Mouse (Mus musculus): ENCODE data around the gene Fli1. TPM values are rescaled to one million over a fixed set of nuclear protein-coding genes. Genes with fewer than 3 reads are reported as not detected.

Fli1 gene
- polyA plus RNA-seq, 1 experiment from 2014 or later = 3.6 TPM

DNA sequence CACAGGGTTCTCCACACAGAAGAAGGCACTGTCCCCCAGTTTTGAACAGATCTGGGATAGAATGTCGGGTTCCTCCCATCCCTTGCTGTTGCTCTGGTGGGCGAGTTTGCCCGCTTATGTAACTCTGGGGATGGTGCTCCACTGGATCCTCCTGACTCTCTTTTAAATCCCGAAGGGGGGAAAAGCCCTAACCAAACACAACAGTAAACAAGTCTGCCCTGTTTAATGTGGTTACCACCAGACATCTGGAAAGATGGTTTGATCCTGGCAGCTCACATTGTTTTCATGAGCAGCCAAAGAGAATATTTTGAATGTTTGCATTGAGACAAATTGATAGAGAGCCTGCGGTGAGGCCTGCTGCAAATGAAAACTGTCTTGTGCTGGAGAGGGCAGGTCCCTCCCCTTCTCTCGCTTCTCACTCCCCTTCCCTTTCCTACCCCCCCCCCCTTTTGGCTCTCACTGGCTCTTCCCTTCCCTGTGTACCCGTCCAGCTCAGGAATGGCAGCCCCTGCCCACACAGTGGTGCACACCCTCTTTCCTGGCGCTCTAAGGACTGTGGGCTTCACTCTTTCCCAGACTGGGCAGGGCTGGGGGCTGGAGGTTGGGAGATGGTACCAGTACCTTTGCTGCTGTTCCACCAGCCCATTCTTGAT is 1.4 kb upstream of the Fli1 start:
- Histone ChIP-seq H3K9me3 (ENCODE audit: control insufficient read depth, low read length) (no peaks in the 10 kb centered on the region), H3K9ac (replicated peaks; ENCODE audit: low read depth, low read length) (no peak overlapping the region), H3K27ac (ENCODE audit: low read depth, low read length) (no peak overlapping the region), H3K27me3 (ENCODE audit: control insufficient read depth, insufficient read depth, low read length) (peaks cover 56% of the 10 kb centered on the region), H3K4me1 (ENCODE audit: control insufficient read depth, insufficient read depth, low read length) (peaks cover 29% of the 10 kb centered on the region; the same call in 1 of the 2 replicates), H3K4me2 (ENCODE audit: low read depth, low read length) (no peak overlapping the region), H3K36me3 (ENCODE audit: control insufficient read depth, insufficient read depth, low read length) (no peaks in the 10 kb centered on the region), H3K4me3 (ENCODE audit: low read depth, low read length) (no peak overlapping the region)
- WGBS = 7% methylated on average over 7 of the region's 8 CpGs
- no peak for ATAC-seq (ENCODE audit: low read depth)

DNA sequence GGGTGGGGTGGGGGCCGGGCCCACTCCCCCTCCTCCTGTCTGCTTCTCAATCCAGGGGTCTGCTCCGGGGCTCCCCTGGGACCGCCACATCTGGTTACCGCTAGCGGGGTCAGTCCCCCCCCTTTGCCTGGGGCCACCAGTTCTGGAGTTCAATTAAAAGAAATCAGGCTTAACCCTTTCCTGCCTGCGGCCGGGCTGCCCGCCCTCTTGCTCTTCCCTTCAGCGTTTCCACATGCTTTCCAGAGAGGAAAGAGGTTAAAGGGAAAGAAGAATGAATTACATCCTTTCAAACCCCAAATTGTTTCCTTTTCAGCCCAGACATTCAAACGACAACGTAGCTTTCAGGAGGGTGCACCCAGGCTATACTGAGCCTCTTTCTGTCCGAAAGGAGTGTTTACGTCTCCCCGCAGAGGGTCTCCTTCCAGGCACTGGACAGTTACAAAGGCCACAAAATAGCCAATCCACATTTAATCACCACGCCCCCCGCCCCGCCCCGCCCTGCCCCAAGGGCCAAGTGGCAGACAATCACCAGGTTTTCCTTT is 450 bp upstream of the Fli1 start:
- no peak overlapping the region for H3K9ac ChIP-seq (replicated peaks; ENCODE audit: low read depth, low read length)
- no peak for ATAC-seq (ENCODE audit: low read depth)
- H3K9me3 ChIP-seq (ENCODE audit: control insufficient read depth, low read length) = no peaks in the 10 kb centered on the region
- peak overlapping the region; percentile 32; the same call in 1 of the 2 replicates for H3K4me2 ChIP-seq (ENCODE audit: low read depth, low read length)
- under 1% methylated on average over 18 of the region's 18 CpGs for WGBS
- peaks cover 29% of the 10 kb centered on the region; the same call in 1 of the 2 replicates for H3K4me1 ChIP-seq (ENCODE audit: control insufficient read depth, insufficient read depth, low read length)
- H3K4me3 ChIP-seq (ENCODE audit: low read depth, low read length) = peak overlapping the region; percentile 24; the same call in 1 of the 2 replicates
- H3K27me3 ChIP-seq (ENCODE audit: control insufficient read depth, insufficient read depth, low read length) = peaks cover 56% of the 10 kb centered on the region
- H3K27ac ChIP-seq (ENCODE audit: low read depth, low read length) = 0 out of 2 replicates have a peak overlapping the region, but pooled peaks have one; percentile 10
- no peaks in the 10 kb centered on the region for H3K36me3 ChIP-seq (ENCODE audit: control insufficient read depth, insufficient read depth, low read length)

DNA sequence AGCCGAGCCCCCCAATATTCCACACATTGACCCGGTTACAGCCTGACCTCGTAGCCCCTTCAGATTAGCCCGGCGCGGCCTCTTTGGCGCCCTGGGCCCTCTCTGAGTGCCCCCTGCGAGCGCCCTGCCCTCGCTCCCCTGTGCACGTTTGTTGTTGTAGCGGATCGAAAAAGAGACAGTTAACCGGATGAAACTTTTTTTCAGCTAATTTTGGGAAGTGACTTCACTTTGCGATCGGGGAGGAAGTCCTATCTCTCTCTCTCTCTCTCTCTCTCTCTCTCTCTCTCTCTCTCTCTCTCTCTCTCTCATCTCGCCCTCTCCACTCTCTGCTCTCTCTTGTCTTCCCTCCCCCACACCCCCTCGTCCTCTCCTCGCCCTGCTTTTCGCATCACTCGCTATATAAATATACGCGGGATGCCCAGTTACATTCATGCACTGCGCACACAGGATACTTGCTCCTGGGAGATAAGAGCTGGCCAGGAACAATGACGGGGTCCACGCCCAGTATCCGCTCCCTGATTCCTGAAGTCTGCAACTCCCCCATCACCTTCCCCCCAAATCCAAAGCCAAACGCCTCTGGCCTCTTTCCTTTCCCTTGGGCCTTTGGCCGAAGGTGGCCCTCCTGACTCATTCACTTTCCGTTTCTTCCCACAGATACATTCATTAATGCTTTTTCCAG is 1.3 kb downstream of the Fli1 start:
- H3K27me3 ChIP-seq (ENCODE audit: control insufficient read depth, insufficient read depth, low read length) = peaks cover 44% of the 10 kb centered on the region

DNA sequence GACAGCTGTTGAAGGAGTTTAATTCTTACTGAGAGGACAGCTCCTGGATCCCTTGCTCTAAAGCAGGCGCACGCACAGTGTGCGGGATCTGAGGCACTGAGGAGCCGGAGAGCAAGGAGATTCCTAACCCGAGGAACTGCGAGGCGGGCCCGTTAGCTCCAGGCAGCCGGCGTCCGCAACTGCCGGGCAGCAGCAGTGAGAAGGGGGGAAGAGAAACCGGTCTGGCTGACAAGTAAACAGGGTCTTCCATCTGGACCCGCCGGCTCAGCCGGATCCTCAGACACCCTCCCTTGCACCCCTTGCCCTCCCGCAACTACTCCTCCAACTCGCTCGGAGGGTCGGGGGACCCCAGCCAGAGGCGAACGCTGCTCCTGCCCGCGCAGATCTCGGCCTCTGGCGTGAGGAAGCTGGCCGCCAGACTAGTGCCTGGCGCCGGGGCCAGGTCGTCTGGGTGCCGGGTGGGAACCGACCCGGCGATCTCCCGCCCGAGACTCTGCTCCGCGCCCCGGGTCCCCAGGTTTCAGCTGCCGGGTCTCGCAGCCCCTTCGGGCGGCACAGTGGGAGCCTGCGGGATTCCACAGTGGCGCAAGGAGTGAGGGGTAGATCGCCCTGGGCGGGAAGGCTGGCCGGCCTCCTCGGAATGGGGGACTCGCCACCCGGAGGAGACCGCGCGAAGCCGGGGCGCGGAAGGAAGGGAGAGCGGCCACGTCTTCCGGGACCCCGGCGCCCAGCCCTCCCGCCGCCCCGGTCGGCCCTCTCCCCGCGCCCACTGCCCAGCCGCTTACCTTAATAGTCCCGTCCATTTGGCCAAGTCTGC is 2.0 kb downstream of the Fli1 start:
- Histone ChIP-seq H3K9me3 (ENCODE audit: control insufficient read depth, low read length) (no peaks in the 10 kb centered on the region), H3K27me3 (ENCODE audit: control insufficient read depth, insufficient read depth, low read length) (peaks cover 41% of the 10 kb centered on the region), H3K4me1 (ENCODE audit: control insufficient read depth, insufficient read depth, low read length) (peaks cover 29% of the 10 kb centered on the region; the same call in 1 of the 2 replicates), H3K4me2 (ENCODE audit: low read depth, low read length) (peak overlapping the region; percentile 94), H3K4me3 (ENCODE audit: low read depth, low read length) (peak overlapping the region; percentile 43), H3K36me3 (ENCODE audit: control insufficient read depth, insufficient read depth, low read length) (no peaks in the 10 kb centered on the region), H3K9ac (replicated peaks; ENCODE audit: low read depth, low read length) (peak overlapping the region; percentile 58), H3K27ac (ENCODE audit: low read depth, low read length) (peak overlapping the region; percentile 52; the same call in 1 of the 2 replicates)
- ATAC-seq (ENCODE audit: low read depth) = peak; percentile 31; the same call in 1 of the 2 replicates
- WGBS = under 1% methylated on average over 55 of the region's 70 CpGs

More for the DNA sequence above, 1.3 kb downstream of the Fli1 start:
- Histone ChIP-seq H3K27ac (ENCODE audit: low read depth, low read length) (0 out of 2 replicates have a peak overlapping the region, but pooled peaks have one; percentile 52), H3K4me2 (ENCODE audit: low read depth, low read length) (peak overlapping the region; percentile 94), H3K36me3 (ENCODE audit: control insufficient read depth, insufficient read depth, low read length) (no peaks in the 10 kb centered on the region), H3K9me3 (ENCODE audit: control insufficient read depth, low read length) (no peaks in the 10 kb centered on the region), H3K4me3 (ENCODE audit: low read depth, low read length) (peak overlapping the region; percentile 43), H3K9ac (replicated peaks; ENCODE audit: low read depth, low read length) (peak overlapping the region; percentile 58), H3K4me1 (ENCODE audit: control insufficient read depth, insufficient read depth, low read length) (peaks cover 29% of the 10 kb centered on the region; the same call in 1 of the 2 replicates)
- WGBS = under 1% methylated on average over 30 of the region's 30 CpGs
- ATAC-seq (ENCODE audit: low read depth) = no peak

DNA sequence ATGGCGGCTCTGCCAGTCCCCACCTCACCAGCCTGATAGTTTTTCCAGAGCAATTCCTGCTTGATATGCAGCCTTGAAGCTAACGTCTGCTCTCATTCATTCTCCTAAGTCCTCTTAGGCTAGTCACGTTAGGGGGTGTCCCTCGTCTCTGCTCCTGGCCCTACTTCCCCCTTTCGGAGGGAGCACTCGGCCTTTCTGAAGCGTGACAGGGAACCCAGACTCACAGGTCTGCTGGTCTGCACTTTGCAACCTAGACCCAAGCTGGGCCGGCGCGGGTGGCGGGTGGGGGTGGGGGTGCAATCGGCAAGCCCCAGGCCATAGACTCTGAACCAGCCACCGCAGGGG is 2.6 kb downstream of the Fli1 start:
- Histone ChIP-seq H3K9me3 (ENCODE audit: control insufficient read depth, low read length) (no peaks in the 10 kb centered on the region), H3K27ac (ENCODE audit: low read depth, low read length) (peak overlapping the region; percentile 52; the same call in 1 of the 2 replicates)
- WGBS = 2% methylated on average over 13 of the region's 13 CpGs

DNA sequence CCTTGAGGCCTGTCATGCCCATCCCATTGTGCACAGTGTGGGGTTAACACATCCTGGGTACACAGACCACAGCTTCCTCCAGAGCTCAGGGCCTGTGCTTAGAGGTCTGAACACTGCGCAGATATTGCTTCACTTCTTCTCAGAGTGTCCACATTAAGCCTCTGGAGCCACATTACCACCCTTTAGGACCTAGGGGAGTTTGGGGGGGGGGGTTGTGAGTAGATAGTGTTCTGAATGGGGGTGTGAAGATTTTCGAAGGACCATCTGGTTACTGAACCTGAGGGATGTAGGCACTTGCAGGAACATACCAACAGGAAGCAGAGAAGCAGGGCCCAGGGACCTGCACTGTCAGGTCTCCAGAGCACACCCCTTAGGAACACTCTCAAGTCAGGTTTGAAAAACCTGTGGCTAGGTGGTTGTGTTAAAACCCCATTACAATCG is 3.3 kb downstream of the Fli1 start:
- peaks cover 22% of the 10 kb centered on the region; the same call in 1 of the 2 replicates for H3K4me1 ChIP-seq (ENCODE audit: control insufficient read depth, insufficient read depth, low read length)
- WGBS = 50% methylated on average over 3 of the region's 3 CpGs
- no peak overlapping the region for H3K27ac ChIP-seq (ENCODE audit: low read depth, low read length)
- no peak overlapping the region for H3K9ac ChIP-seq (replicated peaks; ENCODE audit: low read depth, low read length)
- no peak for ATAC-seq (ENCODE audit: low read depth)
- no peaks in the 10 kb centered on the region for H3K9me3 ChIP-seq (ENCODE audit: control insufficient read depth, low read length)
- H3K4me2 ChIP-seq (ENCODE audit: low read depth, low read length) = no peak overlapping the region
- H3K36me3 ChIP-seq (ENCODE audit: control insufficient read depth, insufficient read depth, low read length) = no peaks in the 10 kb centered on the region
- H3K4me3 ChIP-seq (ENCODE audit: low read depth, low read length) = no peak overlapping the region
- H3K27me3 ChIP-seq (ENCODE audit: control insufficient read depth, insufficient read depth, low read length) = peaks cover 32% of the 10 kb centered on the region

More for the DNA sequence above, 2.6 kb downstream of the Fli1 start:
- Histone ChIP-seq H3K4me3 (ENCODE audit: low read depth, low read length) (peak overlapping the region; percentile 43), H3K4me1 (ENCODE audit: control insufficient read depth, insufficient read depth, low read length) (peaks cover 23% of the 10 kb centered on the region; the same call in 1 of the 2 replicates), H3K9ac (replicated peaks; ENCODE audit: low read depth, low read length) (peak overlapping the region; percentile 58), H3K27me3 (ENCODE audit: control insufficient read depth, insufficient read depth, low read length) (peaks cover 37% of the 10 kb centered on the region), H3K4me2 (ENCODE audit: low read depth, low read length) (peak overlapping the region; percentile 94), H3K36me3 (ENCODE audit: control insufficient read depth, insufficient read depth, low read length) (no peaks in the 10 kb centered on the region)
- peak; percentile 31; the same call in 1 of the 2 replicates for ATAC-seq (ENCODE audit: low read depth)

DNA sequence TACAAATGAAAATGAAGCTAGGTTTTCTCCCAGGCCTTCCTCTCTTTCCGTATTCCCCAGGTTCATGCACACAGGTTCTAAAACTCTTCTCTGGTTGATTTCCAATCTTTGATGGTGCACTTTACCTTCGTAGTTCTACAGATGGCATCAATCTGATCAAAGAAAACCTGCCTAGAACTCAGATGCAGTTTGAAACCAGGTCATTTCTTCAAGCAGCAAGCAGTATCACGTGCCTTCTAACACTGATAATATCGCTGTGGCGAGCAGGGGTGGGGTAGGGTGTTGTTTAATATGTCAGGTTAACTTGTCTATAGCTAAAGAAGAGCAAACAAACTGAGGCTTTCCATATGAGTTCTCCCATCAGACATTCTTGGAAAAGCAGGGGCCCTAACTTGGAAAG is 4.5 kb downstream of the Fli1 start:
- H3K4me1 ChIP-seq (ENCODE audit: control insufficient read depth, insufficient read depth, low read length) = peaks cover 20% of the 10 kb centered on the region; the same call in 1 of the 2 replicates
- no peak overlapping the region for H3K4me3 ChIP-seq (ENCODE audit: low read depth, low read length)
- H3K9ac ChIP-seq (replicated peaks; ENCODE audit: low read depth, low read length) = no peak overlapping the region
- no peak overlapping the region for H3K4me2 ChIP-seq (ENCODE audit: low read depth, low read length)
- ATAC-seq (ENCODE audit: low read depth) = no peak
- no peaks in the 10 kb centered on the region for H3K36me3 ChIP-seq (ENCODE audit: control insufficient read depth, insufficient read depth, low read length)
- H3K27me3 ChIP-seq (ENCODE audit: control insufficient read depth, insufficient read depth, low read length) = peaks cover 21% of the 10 kb centered on the region
- H3K27ac ChIP-seq (ENCODE audit: low read depth, low read length) = no peak overlapping the region
- WGBS = 90% methylated on average over 5 of the region's 5 CpGs
- no peaks in the 10 kb centered on the region for H3K9me3 ChIP-seq (ENCODE audit: control insufficient read depth, low read length)

DNA sequence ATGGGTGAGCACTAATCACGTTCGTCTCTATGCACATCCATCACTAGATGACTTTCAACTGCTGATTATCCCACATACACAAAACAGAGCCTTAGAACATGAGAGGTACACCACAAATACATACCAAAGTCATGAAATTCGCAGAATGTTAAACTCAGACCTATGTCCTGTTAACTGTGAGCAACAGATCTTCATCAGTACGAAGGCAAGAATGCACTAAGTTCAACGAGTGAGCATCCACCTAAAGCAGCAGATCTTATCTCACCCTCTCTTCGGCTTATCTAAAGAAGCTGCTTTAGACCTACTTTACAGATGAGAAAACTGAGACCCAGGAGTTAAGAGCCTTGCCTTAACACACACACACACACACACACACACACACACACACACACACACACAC is 5.0 kb downstream of the Fli1 start:
- 84% methylated on average over 6 of the region's 6 CpGs for WGBS
- H3K4me3 ChIP-seq (ENCODE audit: low read depth, low read length) = no peak overlapping the region
- peaks cover 20% of the 10 kb centered on the region for H3K27me3 ChIP-seq (ENCODE audit: control insufficient read depth, insufficient read depth, low read length)
- H3K36me3 ChIP-seq (ENCODE audit: control insufficient read depth, insufficient read depth, low read length) = no peaks in the 10 kb centered on the region
- H3K9ac ChIP-seq (replicated peaks; ENCODE audit: low read depth, low read length) = no peak overlapping the region
- no peak for ATAC-seq (ENCODE audit: low read depth)
- peak overlapping the region; percentile 11; the same call in 1 of the 2 replicates for H3K4me2 ChIP-seq (ENCODE audit: low read depth, low read length)
- H3K27ac ChIP-seq (ENCODE audit: low read depth, low read length) = no peak overlapping the region
- H3K9me3 ChIP-seq (ENCODE audit: control insufficient read depth, low read length) = no peaks in the 10 kb centered on the region
- peaks cover 16% of the 10 kb centered on the region; the same call in 1 of the 2 replicates for H3K4me1 ChIP-seq (ENCODE audit: control insufficient read depth, insufficient read depth, low read length)

Measured in neural tube, embryonic 14.5 days (tissue).